Mouse (Mus musculus): ENCODE data around the gene Ddx11. TPM values are rescaled to one million over a fixed set of nuclear protein-coding genes. Genes with fewer than 3 reads are reported as not detected.
A peak's percentile ranks its signal among the peaks of the same experiment; 100 is the strongest.

Gene Ddx11
- polyA plus RNA-seq, 1 experiment, result 10.0 TPM

- Histone ChIP-seq H3ac (ENCODE audit: control insufficient read depth, insufficient read length, low read depth) (peak overlapping the region; percentile 78), H3K27me3 (ENCODE audit: control insufficient read depth, insufficient read depth, insufficient read length) (no peaks in the 10 kb centered on the region), H3K36me3 (ENCODE audit: control insufficient read depth, insufficient read depth) (peaks cover 34% of the 10 kb centered on the region), H3K79me2 (ENCODE audit: control insufficient read depth, insufficient read depth) (peaks cover 36% of the 10 kb centered on the region), H3K4me3 (ENCODE audit: insufficient read depth, poor library complexity, severe bottlenecking) (peak overlapping the region; percentile 72), H3K79me3 (ENCODE audit: low read depth) (peaks cover 8% of the 10 kb centered on the region)
- TF ChIP-seq MAX (IDR thresholded peaks at IDR 0.05) (no peak), CEBPB (IDR thresholded peaks at IDR 0.05; ENCODE audit: low read depth) (no peak), FOSL1 (IDR thresholded peaks at IDR 0.05; ENCODE audit: insufficient read depth, low read length, poor library complexity, severe bottlenecking) (no peak), MYOD1 (IDR thresholded peaks at IDR 0.05; ENCODE audit: control insufficient read depth, insufficient read length, low read depth) (no peak), USF1 (IDR thresholded peaks at IDR 0.05; ENCODE audit: low read depth) (no peak), CTCF (IDR thresholded peaks at IDR 0.05; ENCODE audit: control insufficient read depth, insufficient read depth, insufficient read length) (no peak), MYOG (IDR thresholded peaks at IDR 0.05; ENCODE audit: control insufficient read depth, extremely low read depth, insufficient read length) (no peak)
Measured at GRCm38 (mm10) chr17:66077437-66077850, 45.9 kb upstream of the Ddx11 start.

GRCm38 (mm10) chr17:66084486-66084885 lies 38.8 kb upstream of the Ddx11 start:
- TF ChIP-seq CTCF (IDR thresholded peaks at IDR 0.05; ENCODE audit: control insufficient read depth, insufficient read depth, insufficient read length) (no peak), MYOG (IDR thresholded peaks at IDR 0.05; ENCODE audit: control insufficient read depth, extremely low read depth, insufficient read length) (no peak), CEBPB (IDR thresholded peaks at IDR 0.05; ENCODE audit: low read depth) (no peak)
- Histone ChIP-seq H3K79me2 (ENCODE audit: control insufficient read depth, insufficient read depth) (no peaks in the 10 kb centered on the region), H3ac (ENCODE audit: control insufficient read depth, insufficient read length, low read depth) (no peak overlapping the region), H3K4me3 (ENCODE audit: insufficient read depth, poor library complexity, severe bottlenecking) (no peak overlapping the region), H3K36me3 (ENCODE audit: control insufficient read depth, insufficient read depth) (peaks cover 61% of the 10 kb centered on the region), H3K79me3 (ENCODE audit: low read depth) (no peaks in the 10 kb centered on the region), H3K27me3 (ENCODE audit: control insufficient read depth, insufficient read depth, insufficient read length) (no peaks in the 10 kb centered on the region)

- Histone ChIP-seq H3K79me2 (ENCODE audit: control insufficient read depth, insufficient read depth) (peaks cover 3% of the 10 kb centered on the region), H3K27me3 (ENCODE audit: control insufficient read depth, insufficient read depth, insufficient read length) (no peaks in the 10 kb centered on the region), H3ac (ENCODE audit: control insufficient read depth, insufficient read length, low read depth) (no peak overlapping the region), H3K36me3 (ENCODE audit: control insufficient read depth, insufficient read depth) (peaks cover 61% of the 10 kb centered on the region), H3K79me3 (ENCODE audit: low read depth) (no peaks in the 10 kb centered on the region), H3K4me3 (ENCODE audit: insufficient read depth, poor library complexity, severe bottlenecking) (no peak overlapping the region)
- no peak for TF ChIP-seq FOSL1 (IDR thresholded peaks at IDR 0.05; ENCODE audit: insufficient read depth, low read length, poor library complexity, severe bottlenecking)
- no peak for TF ChIP-seq USF1 (IDR thresholded peaks at IDR 0.05; ENCODE audit: low read depth)
- TF ChIP-seq CEBPB (IDR thresholded peaks at IDR 0.05; ENCODE audit: low read depth), result no peak
- no peak for TF ChIP-seq MYOG (IDR thresholded peaks at IDR 0.05; ENCODE audit: control insufficient read depth, extremely low read depth, insufficient read length)
- TF ChIP-seq CTCF (IDR thresholded peaks at IDR 0.05; ENCODE audit: control insufficient read depth, insufficient read depth, insufficient read length), result no peak
- TF ChIP-seq MYOD1 (IDR thresholded peaks at IDR 0.05; ENCODE audit: control insufficient read depth, insufficient read length, low read depth), result no peak
Measured at GRCm38 (mm10) chr17:66085038-66085437, 38.3 kb upstream of the Ddx11 start.

GRCm38 (mm10) chr17:66090251-66090650 lies 33.1 kb upstream of the Ddx11 start:
- Histone ChIP-seq H3K27me3 (ENCODE audit: control insufficient read depth, insufficient read depth, insufficient read length) (no peaks in the 10 kb centered on the region), H3K79me3 (ENCODE audit: low read depth) (peaks cover 9% of the 10 kb centered on the region), H3K79me2 (ENCODE audit: control insufficient read depth, insufficient read depth) (peaks cover 48% of the 10 kb centered on the region), H3K36me3 (ENCODE audit: control insufficient read depth, insufficient read depth) (peaks cover 49% of the 10 kb centered on the region), H3K4me3 (ENCODE audit: insufficient read depth, poor library complexity, severe bottlenecking) (no peak overlapping the region), H3ac (ENCODE audit: control insufficient read depth, insufficient read length, low read depth) (no peak overlapping the region)
- no peak for TF ChIP-seq CEBPB (IDR thresholded peaks at IDR 0.05; ENCODE audit: low read depth)
- TF ChIP-seq MYOD1 (IDR thresholded peaks at IDR 0.05; ENCODE audit: control insufficient read depth, insufficient read length, low read depth), result no peak
- no peak for TF ChIP-seq USF1 (IDR thresholded peaks at IDR 0.05; ENCODE audit: low read depth)
- TF ChIP-seq CTCF (IDR thresholded peaks at IDR 0.05; ENCODE audit: control insufficient read depth, insufficient read depth, insufficient read length), result no peak
- TF ChIP-seq MAX (IDR thresholded peaks at IDR 0.05), result no peak
- no peak for TF ChIP-seq MYOG (IDR thresholded peaks at IDR 0.05; ENCODE audit: control insufficient read depth, extremely low read depth, insufficient read length)
- no peak for TF ChIP-seq FOSL1 (IDR thresholded peaks at IDR 0.05; ENCODE audit: insufficient read depth, low read length, poor library complexity, severe bottlenecking)

- peaks cover 17% of the 10 kb centered on the region for H3K79me3 ChIP-seq (ENCODE audit: low read depth)
- no peak overlapping the region for H3K4me3 ChIP-seq (ENCODE audit: insufficient read depth, poor library complexity, severe bottlenecking)
- TF ChIP-seq CEBPB (IDR thresholded peaks at IDR 0.05; ENCODE audit: low read depth) (no peak), FOSL1 (IDR thresholded peaks at IDR 0.05; ENCODE audit: insufficient read depth, low read length, poor library complexity, severe bottlenecking) (no peak), MAX (IDR thresholded peaks at IDR 0.05) (no peak), USF1 (IDR thresholded peaks at IDR 0.05; ENCODE audit: low read depth) (no peak), MYOG (IDR thresholded peaks at IDR 0.05; ENCODE audit: control insufficient read depth, extremely low read depth, insufficient read length) (no peak), CTCF (IDR thresholded peaks at IDR 0.05; ENCODE audit: control insufficient read depth, insufficient read depth, insufficient read length) (no peak), MYOD1 (IDR thresholded peaks at IDR 0.05; ENCODE audit: control insufficient read depth, insufficient read length, low read depth) (no peak)
- H3K79me2 ChIP-seq (ENCODE audit: control insufficient read depth, insufficient read depth), result peaks cover 60% of the 10 kb centered on the region
- H3K36me3 ChIP-seq (ENCODE audit: control insufficient read depth, insufficient read depth), result peaks cover 39% of the 10 kb centered on the region
- no peaks in the 10 kb centered on the region for H3K27me3 ChIP-seq (ENCODE audit: control insufficient read depth, insufficient read depth, insufficient read length)
- H3ac ChIP-seq (ENCODE audit: control insufficient read depth, insufficient read length, low read depth), result no peak overlapping the region
Measured at GRCm38 (mm10) chr17:66091392-66091791, 31.9 kb upstream of the Ddx11 start.

GRCm38 (mm10) chr17:66092065-66092464 lies 31.3 kb upstream of the Ddx11 start:
- H3K27me3 ChIP-seq (ENCODE audit: control insufficient read depth, insufficient read depth, insufficient read length), result no peaks in the 10 kb centered on the region
- TF ChIP-seq CEBPB (IDR thresholded peaks at IDR 0.05; ENCODE audit: low read depth), result no peak
- TF ChIP-seq USF1 (IDR thresholded peaks at IDR 0.05; ENCODE audit: low read depth), result no peak
- TF ChIP-seq FOSL1 (IDR thresholded peaks at IDR 0.05; ENCODE audit: insufficient read depth, low read length, poor library complexity, severe bottlenecking), result no peak
- no peak for TF ChIP-seq CTCF (IDR thresholded peaks at IDR 0.05; ENCODE audit: control insufficient read depth, insufficient read depth, insufficient read length)
- no peak for TF ChIP-seq MYOG (IDR thresholded peaks at IDR 0.05; ENCODE audit: control insufficient read depth, extremely low read depth, insufficient read length)
- TF ChIP-seq MAX (IDR thresholded peaks at IDR 0.05), result no peak
- no peak for TF ChIP-seq MYOD1 (IDR thresholded peaks at IDR 0.05; ENCODE audit: control insufficient read depth, insufficient read length, low read depth)
- H3K36me3 ChIP-seq (ENCODE audit: control insufficient read depth, insufficient read depth), result peaks cover 33% of the 10 kb centered on the region
- no peak overlapping the region for H3K4me3 ChIP-seq (ENCODE audit: insufficient read depth, poor library complexity, severe bottlenecking)
- peaks cover 66% of the 10 kb centered on the region for H3K79me2 ChIP-seq (ENCODE audit: control insufficient read depth, insufficient read depth)
- no peak overlapping the region for H3ac ChIP-seq (ENCODE audit: control insufficient read depth, insufficient read length, low read depth)
- H3K79me3 ChIP-seq (ENCODE audit: low read depth), result peaks cover 23% of the 10 kb centered on the region
